Comparison of ENCODE assay signal across 9 mouse cellular contexts in genomic region chr19:47510135-47510472, GRCm38 (mm10). TPM values are rescaled to one million over a fixed set of nuclear protein-coding genes. Genes with fewer than 3 reads are reported as not detected.
DNase-seq lines count a peak whose midpoint lies in the region; ATAC-seq lines count a peak whose summit lies in the region.
"Had no signal": no experiment of that assay in that cellular context is flagged by ENCODE, and none has a peak within 500 bp of the region (broad histone marks: within the 10 kb centered on the region; RNA-seq: fewer than 3 reads in every experiment).

No protein-coding gene starts in this region.

- peak overlapping the region; percentile 81 for H3K27ac ChIP-seq in kidney, embryonic 16.5 days (ENCODE audit: low read length)
- peak overlapping the region; percentile 80 for H3K27ac ChIP-seq in embryonic facial prominence, embryonic 10.5 days (replicated peaks)
- peak overlapping the region; percentile 83 for H3K27ac ChIP-seq in hindbrain, embryonic 10.5 days
- peak overlapping the region; percentile 98 for H3K27ac ChIP-seq in macrophage

- H3K36me3 ChIP-seq in kidney, embryonic 16.5 days (ENCODE audit: insufficient read depth, low read length) = peaks cover 11% of the 10 kb centered on the region
- H3K36me3 ChIP-seq in embryonic facial prominence, embryonic 10.5 days (replicated peaks) = peaks cover 61% of the 10 kb centered on the region
- peaks cover 48% of the 10 kb centered on the region for H3K36me3 ChIP-seq in hindbrain, embryonic 10.5 days
- H3K36me3 ChIP-seq in macrophage (ENCODE audit: inconsistent target) = no peaks in the 10 kb centered on the region

- no peak overlapping the region for H3K9ac ChIP-seq in kidney, embryonic 16.5 days (replicated peaks; ENCODE audit: low read length)

- no peak overlapping the region for H3K4me3 ChIP-seq in kidney, embryonic 16.5 days (ENCODE audit: low read length)
- no peak overlapping the region for H3K4me3 ChIP-seq in embryonic facial prominence, embryonic 10.5 days
- no peak overlapping the region for H3K4me3 ChIP-seq in hindbrain, embryonic 10.5 days
- H3K4me3 ChIP-seq in macrophage (ENCODE audit: inconsistent target) = no peak overlapping the region

- H3K4me1 ChIP-seq in kidney, embryonic 16.5 days (ENCODE audit: insufficient read depth, low read length) = peaks cover 57% of the 10 kb centered on the region
- peaks cover 48% of the 10 kb centered on the region for H3K4me1 ChIP-seq in embryonic facial prominence, embryonic 10.5 days
- H3K4me1 ChIP-seq in hindbrain, embryonic 10.5 days (replicated peaks) = peaks cover 44% of the 10 kb centered on the region

- WGBS in kidney, embryonic 16.5 days = 67% methylated on average over 7 of the region's 7 CpGs
- 82% methylated on average over 7 of the region's 7 CpGs for WGBS in embryonic facial prominence, embryonic 10.5 days
- 87% methylated on average over 7 of the region's 7 CpGs for WGBS in hindbrain, embryonic 10.5 days
- 54% methylated on average over 7 of the region's 7 CpGs for WGBS in macrophage (ENCODE audit: missing documents)

- H3K4me2 ChIP-seq in kidney, embryonic 16.5 days (replicated peaks; ENCODE audit: low read depth, low read length) = 0 out of 2 replicates have a peak overlapping the region, but pooled peaks have one; percentile 13

- H3K27me3 ChIP-seq in kidney, embryonic 16.5 days (ENCODE audit: insufficient read depth, low read length) = no peaks in the 10 kb centered on the region
- H3K27me3 ChIP-seq in embryonic facial prominence, embryonic 10.5 days (replicated peaks; ENCODE audit: low read depth, poor library complexity, severe bottlenecking) = no peaks in the 10 kb centered on the region
- H3K27me3 ChIP-seq in hindbrain, embryonic 10.5 days (ENCODE audit: insufficient read depth, poor library complexity, severe bottlenecking) = no peaks in the 10 kb centered on the region

- no peak for DNase-seq in kidney, adult 11 months
- DNase-seq in embryonic facial prominence, embryonic 10.5 days (ENCODE audit: low spot score) = no peak
- DNase-seq in hindbrain, embryonic 10.5 days (ENCODE audit: low spot score) = no peak
- no peak for DNase-seq in thymus, postnatal 0 days (ENCODE audit: low spot score)
- DNase-seq in embryo, embryonic 10 days (ENCODE audit: low spot score) = no peak
- no peak for DNase-seq in left cerebral cortex, postnatal 14 days (ENCODE audit: low spot score in 2 of 2)
- DNase-seq: cerebellum, postnatal 36 days had no signal

- no peak for ATAC-seq in kidney, embryonic 16.5 days (ENCODE audit: low FRiP score, low TSS enrichment)

- H3K9me3 ChIP-seq in kidney, embryonic 16.5 days (ENCODE audit: low read length) = no peaks in the 10 kb centered on the region
- no peaks in the 10 kb centered on the region for H3K9me3 ChIP-seq in embryonic facial prominence, embryonic 10.5 days
- H3K9me3 ChIP-seq in hindbrain, embryonic 10.5 days = no peaks in the 10 kb centered on the region

- intact Hi-C loops in left cerebral cortex, postnatal 14 days (cut with DNase I) = no loop called here

- no peaks in the 10 kb centered on the region for H3K79me2 ChIP-seq in macrophage (ENCODE audit: inconsistent target)

RNA-seq across cellular contexts. Expression of gene Stn1, which starts 27.2 kb away (rescaled TPM):
- 54.8 and 58.9 TPM in 2 replicates for polyA plus RNA-seq in kidney, embryonic 16.5 days (2015; fragmentation: Nextera tagmentation; extraction: Ambion mirVana)
- polyA plus RNA-seq in embryonic facial prominence, embryonic 10.5 days (2016; fragmentation: Nextera tagmentation; extraction: Ambion mirVana) = 68.3 and 70.6 TPM in 2 replicates
- polyA plus RNA-seq in hindbrain, embryonic 10.5 days (2016; fragmentation: Nextera tagmentation; extraction: Ambion mirVana) = 60.9 and 63.5 TPM in 2 replicates
- 10 to 100 TPM in 25 of 26 experiments, 1 to 10 TPM in 1; 7.3 to 45.3 (median 21.4) TPM for total RNA-seq in macrophage (2018; cell fraction: chromatin; rRNA removed)
- 10 to 100 TPM in 25 of 26 experiments, 1 to 10 TPM in 1; 9.8 to 18.2 (median 15.1) TPM for total RNA-seq in macrophage (2018; cell fraction: cytosol; rRNA removed)
- 10 to 100 TPM in 24 of 26 experiments, 1 to 10 TPM in 2; 5.8 to 45.3 (median 18.7) TPM for total RNA-seq in macrophage (2018; cell fraction: nucleus; rRNA removed)
- polyA plus RNA-seq in macrophage (2018) = 11.7 to 18.7 TPM (median 18.2 TPM) in 3 replicates
- 36.0 and 36.9 TPM in 2 replicates for polyA plus RNA-seq in thymus, postnatal 0 days (2015; fragmentation: Nextera tagmentation; extraction: Ambion mirVana)
- 10 to 100 TPM; 28.5 to 29.9 TPM for total RNA-seq in left cerebral cortex, postnatal 14 days (2021)

RNA-seq across cellular contexts. Expression of gene Sh3pxd2a, which starts 45.9 kb away (rescaled TPM):
- polyA plus RNA-seq in kidney, embryonic 16.5 days (2015; fragmentation: Nextera tagmentation; extraction: Ambion mirVana) = 5.0 and 5.5 TPM in 2 replicates
- polyA plus RNA-seq in embryonic facial prominence, embryonic 10.5 days (2016; fragmentation: Nextera tagmentation; extraction: Ambion mirVana) = 2.6 and 2.9 TPM in 2 replicates
- 2.7 TPM in 2 replicates for polyA plus RNA-seq in hindbrain, embryonic 10.5 days (2016; fragmentation: Nextera tagmentation; extraction: Ambion mirVana)
- total RNA-seq in macrophage (2018; cell fraction: chromatin; rRNA removed) = 10 to 100 TPM; 10.9 to 28.2 (median 21.6) TPM
- total RNA-seq in macrophage (2018; cell fraction: cytosol; rRNA removed) = 10 to 100 TPM in 14 of 26 experiments, 1 to 10 TPM in 12; 6.1 to 17.3 (median 11.1) TPM
- total RNA-seq in macrophage (2018; cell fraction: nucleus; rRNA removed) = 10 to 100 TPM in 25 of 26 experiments, 1 to 10 TPM in 1; 9.3 to 36.6 (median 16.3) TPM
- 7.9 to 13.4 TPM (median 8.0 TPM) in 3 replicates for polyA plus RNA-seq in macrophage (2018)
- 2.0 and 2.6 TPM in 2 replicates for polyA plus RNA-seq in thymus, postnatal 0 days (2015; fragmentation: Nextera tagmentation; extraction: Ambion mirVana)
- 10 to 100 TPM; 30.9 TPM for total RNA-seq in left cerebral cortex, postnatal 14 days (2021)
